Mouse (Mus musculus) embryonic fibroblast, embryonic 13.5 days (primary cell): ENCODE data around the gene Ereg.

ENCODE experiments used
- CTCF ChIP-seq: IDR thresholded peaks from 2 replicates; pipeline ENCODE4 v1.5.1; 2011; ENCODE audit warnings: mild to moderate bottlenecking, control low read depth, low read length, moderate library complexity, borderline replicate concordance; ENCODE audit not compliant: insufficient read depth
- POLR2A ChIP-seq: IDR thresholded peaks from 2 replicates; pipeline ENCODE4 v1.6.1; 2011; ENCODE audit warnings: low read depth, mild to moderate bottlenecking, control low read depth, low read length, moderate library complexity

GRCm38 (mm10) chr5:91048397-91048796 is 26.0 kb upstream of the Ereg start:
- TF ChIP-seq CTCF = no peak
- TF ChIP-seq POLR2A = no peak
